Comparison of ENCODE assay signal across 8 mouse cellular contexts in the genomic region with DNA sequence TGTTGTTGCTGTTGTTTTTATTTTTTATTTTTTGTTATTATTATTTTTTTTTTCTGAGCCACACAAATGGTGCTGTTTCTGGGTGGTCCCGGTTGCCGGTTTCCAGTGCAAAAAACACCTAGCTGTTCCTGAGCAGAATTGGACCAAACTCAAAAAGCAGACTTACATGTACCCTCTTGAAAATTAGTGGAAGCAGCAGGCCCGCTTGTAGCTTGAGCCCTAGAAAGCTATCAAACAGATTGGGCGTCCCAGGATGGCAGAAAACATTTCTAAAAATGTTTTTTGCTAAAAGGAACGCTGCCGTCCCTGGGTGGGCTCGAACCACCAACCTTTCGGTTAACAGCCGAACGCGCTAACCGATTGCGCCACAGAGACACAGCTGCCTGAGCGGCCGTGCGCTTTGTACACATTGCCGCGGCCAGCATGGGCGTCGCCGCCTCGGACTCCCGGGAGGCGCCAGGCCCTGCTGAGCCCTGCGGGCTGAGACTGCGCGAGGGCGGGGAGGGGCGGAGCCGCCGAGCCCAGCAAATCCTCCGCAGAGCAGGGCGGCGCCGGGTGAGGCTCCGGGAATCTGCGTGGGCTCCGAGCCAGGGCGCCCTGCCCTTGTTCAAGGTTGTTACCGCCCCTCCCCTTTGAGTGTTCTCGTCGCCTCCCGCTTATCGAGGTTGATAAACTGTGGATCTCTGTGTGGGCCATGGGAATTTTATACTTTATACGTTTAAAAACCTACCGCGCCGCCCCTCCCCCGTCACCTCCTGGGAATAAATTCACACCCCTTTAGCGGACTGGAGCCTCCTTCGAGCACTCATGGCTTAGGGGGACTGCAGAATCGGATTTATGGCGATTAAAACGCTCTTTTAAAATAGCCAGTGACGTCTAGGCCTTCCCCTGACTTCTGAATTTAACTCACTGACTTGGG. TPM values are rescaled to one million over a fixed set of nuclear protein-coding genes. Genes with fewer than 3 reads are reported as not detected.
DNase-seq lines count a peak whose midpoint lies in the region; ATAC-seq and TF ChIP-seq lines count a peak whose summit lies in the region.

No protein-coding gene starts in this region.

- peak overlapping the region; percentile 71 for H3K9ac ChIP-seq in ES-E14 (ENCODE audit: insufficient read depth, low read depth, low read length, poor library complexity, severe bottlenecking)
- peak overlapping the region; percentile 48 for H3K9ac ChIP-seq in forebrain, embryonic 15.5 days (replicated peaks)

- H3K27ac ChIP-seq in ES-E14 (ENCODE audit: insufficient read depth, low read depth, low read length, poor library complexity, severe bottlenecking) = peak overlapping the region; percentile 83
- H3K27ac ChIP-seq in forebrain, embryonic 15.5 days (replicated peaks) = peak overlapping the region; percentile 89

- 2% methylated on average over 55 of the region's 55 CpGs for WGBS in forebrain, embryonic 15.5 days
- 3% methylated on average over 55 of the region's 55 CpGs for WGBS in lung, adult 2 months

- in situ Hi-C loops in ES-E14 (cut with MboI; ENCODE audit: low sequenced_read_pairs in 2 of 2, unreplicated experiment in 2 of 2) = no loop called here

- ATAC-seq in forebrain, embryonic 15.5 days (replicated peaks) = peak; percentile 99
- ATAC-seq in neutrophil, adult 5-6 weeks (ENCODE audit: extremely low read depth, insufficient number of reproducible peaks, low FRiP score, poor library complexity, severe bottlenecking) = peak; percentile 95

- H3K27me3 ChIP-seq in forebrain, embryonic 15.5 days = no peaks in the 10 kb centered on the region

- H3K4me3 ChIP-seq in ES-E14 (ENCODE audit: insufficient read depth in 1 of 2, low read depth in 1 of 2, low read length in 2 of 2, poor library complexity in 1 of 2, severe bottlenecking in 1 of 2) = peak overlapping the region; percentile 70 to 77
- H3K4me3 ChIP-seq in forebrain, embryonic 15.5 days = peak overlapping the region; percentile 46
- H3K4me3 ChIP-seq in lung, adult 2 months (replicated peaks; ENCODE audit: extremely low read depth, low read depth, low read length) = peak overlapping the region; percentile 48

- TF ChIP-seq POLR2A in lung, adult 2 months (IDR thresholded peaks at IDR 0.05; ENCODE audit: borderline replicate concordance, extremely low read depth, low read depth, low read length) = peak; percentile 70; the same call in 1 of the 2 replicates

- peaks cover under 1% of the 10 kb centered on the region; the same call in 1 of the 2 replicates for H3K36me3 ChIP-seq in ES-E14 (ENCODE audit: control insufficient read depth, insufficient read depth, low read length, poor library complexity, severe bottlenecking)
- H3K36me3 ChIP-seq in forebrain, embryonic 15.5 days = no peaks in the 10 kb centered on the region

- DNase-seq in ES-E14 (ENCODE audit: low read depth, low spot score) = peak; percentile 97
- peak; percentile 95 for DNase-seq in cerebellum, adult 11-12 months
- peak; percentile 98 for DNase-seq in heart, postnatal 25 days (ENCODE audit: low spot score)
- peak; percentile 95 to 98 for DNase-seq in layer of hippocampus, adult 18-20 months (ENCODE audit: low spot score in 2 of 2)
- peak; percentile 100 for DNase-seq in lung, adult 2 months
- peak; percentile 89 to 92 for DNase-seq in thymus, adult 18-20 months

- H3K4me2 ChIP-seq in forebrain, embryonic 15.5 days (replicated peaks) = peak overlapping the region; percentile 43

- H3K9me3 ChIP-seq in ES-E14 (ENCODE audit: control insufficient read depth, insufficient read depth, low read depth, low read length) = no peaks in the 10 kb centered on the region
- no peaks in the 10 kb centered on the region for H3K9me3 ChIP-seq in forebrain, embryonic 15.5 days

- peaks cover 0 to 4% of the 10 kb centered on the region in 2 experiments; a peak in 1 of 4 replicates for H3K4me1 ChIP-seq in ES-E14 (ENCODE audit: control insufficient read depth in 2 of 2, insufficient read depth in 2 of 2, low read length in 2 of 2, poor library complexity in 1 of 2)
- peaks cover 9% of the 10 kb centered on the region; the same call in 1 of the 2 replicates for H3K4me1 ChIP-seq in forebrain, embryonic 15.5 days
- no peaks in the 10 kb centered on the region for H3K4me1 ChIP-seq in lung, adult 2 months (ENCODE audit: control insufficient read depth, insufficient read depth, low read length)

- no peak for TF ChIP-seq CTCF in lung, adult 2 months (IDR thresholded peaks at IDR 0.05; ENCODE audit: insufficient read depth, low read length)

- intact Hi-C loops in heart, postnatal 25 days (cut with DNase I) = loop anchor here (1.0 to 5.0 kb wide), 2 partner anchors 45 to 177 kb away; a partner anchor contains a TSS

TF ChIP-seq in ES-E14, 5 proteins besides CTCF, POLR2A, EP300 and RAD21:
- TF ChIP-seq MAFK (IDR thresholded peaks at IDR 0.05; ENCODE audit: insufficient read depth, low read depth, low read length) = peak; percentile 95
- peak; percentile 59; the same call in 1 of the 2 replicates for TF ChIP-seq HCFC1 (IDR thresholded peaks at IDR 0.05; ENCODE audit: borderline replicate concordance, insufficient read depth, low read length)
- peak; percentile 36; the same call in 1 of the 2 replicates for TF ChIP-seq ZNF384 (IDR thresholded peaks at IDR 0.05; ENCODE audit: low read depth, low read length)
- TF ChIP-seq CHD2 (IDR thresholded peaks at IDR 0.05; ENCODE audit: low read depth, low read length) = 0 out of 2 replicates have a peak, but pooled peaks have one; percentile 48
- no peak for TF ChIP-seq ZC3H11A (IDR thresholded peaks at IDR 0.05; ENCODE audit: borderline replicate concordance, low read depth, low read length)
TF ChIP-seq in ES-E14: peak in this region for 4.

RNA-seq across cellular contexts. Expression of a gene that starts 35.6 kb away (rescaled TPM):
- 20.7 and 23.0 TPM in 2 replicates for total RNA-seq in ES-E14 (2012; rRNA removed)
- polyA plus RNA-seq in forebrain, embryonic 15.5 days (2015; fragmentation: Nextera tagmentation; extraction: Ambion mirVana) = 8.3 and 8.8 TPM in 2 replicates
- 10 to 100 TPM; 16.5 to 17.0 TPM for total RNA-seq in heart, postnatal 25 days (2021)
- 10 to 100 TPM; 11.5 to 12.0 TPM for total RNA-seq in layer of hippocampus, adult 18-20 months (2021)
- polyA plus RNA-seq in lung, adult 2 months (2012; rRNA removed) = 65.9 and 104 TPM in 2 replicates
- total RNA-seq in neutrophil, adult 5-6 weeks (2017) = 1,084 and 1,252 TPM in 2 replicates

RNA-seq across cellular contexts. Expression of a gene that starts 44.7 kb away (rescaled TPM):
- total RNA-seq in ES-E14 (2012; rRNA removed) = 287 and 350 TPM in 2 replicates
- polyA plus RNA-seq in forebrain, embryonic 15.5 days (2015; fragmentation: Nextera tagmentation; extraction: Ambion mirVana) = 1,140 and 1,184 TPM in 2 replicates
- total RNA-seq in heart, postnatal 25 days (2021) = 10 to 100 TPM; 83.8 to 97.6 TPM
- 100 to 1,000 TPM; 127 to 133 TPM for total RNA-seq in layer of hippocampus, adult 18-20 months (2021)
- 34.7 and 38.2 TPM in 2 replicates for polyA plus RNA-seq in lung, adult 2 months (2012; rRNA removed)
- 585 and 681 TPM in 2 replicates for total RNA-seq in neutrophil, adult 5-6 weeks (2017)

RNA-seq across cellular contexts. Expression of a gene that starts 44.8 kb away (rescaled TPM):
- 108 and 116 TPM in 2 replicates for total RNA-seq in ES-E14 (2012; rRNA removed)
- polyA plus RNA-seq in forebrain, embryonic 15.5 days (2015; fragmentation: Nextera tagmentation; extraction: Ambion mirVana) = 51.6 and 51.7 TPM in 2 replicates
- total RNA-seq in heart, postnatal 25 days (2021) = 10 to 100 TPM; 16.2 to 17.4 TPM
- total RNA-seq in layer of hippocampus, adult 18-20 months (2021) = 10 to 100 TPM; 37.9 to 38.3 TPM
- 6.2 and 10.5 TPM in 2 replicates for polyA plus RNA-seq in lung, adult 2 months (2012; rRNA removed)
- total RNA-seq in neutrophil, adult 5-6 weeks (2017) = 65.2 and 69.9 TPM in 2 replicates

Comparison
In these comparisons a context has a peak if more than half of its experiments do, and no peak if none do; other contexts are left out.
1. Peak in every context shown above with its lines: DNase-seq, ATAC-seq, H3K4me3 ChIP-seq and H3K27ac ChIP-seq.
2. RNA of a gene that starts 35.6 kb away (total RNA-seq): 1,084 to 1,252 TPM in neutrophil, adult 5-6 weeks; 20.7 to 23.0 TPM in ES-E14, 16.5 to 17.0 TPM in heart, postnatal 25 days and 11.5 to 12.0 TPM in layer of hippocampus, adult 18-20 months; every median in the first group is over 10 times any median in the second.